ENCODE assay signal across 27 mouse cellular contexts in genomic region chr7:29922780-29923179, GRCm38 (mm10). TPM values are rescaled to one million over a fixed set of nuclear protein-coding genes. Genes with fewer than 3 reads are reported as not detected.
DNase-seq lines count a peak whose midpoint lies in the region; ATAC-seq and TF ChIP-seq lines count a peak whose summit lies in the region.
"Had no signal": no experiment of that assay in that cellular context is flagged by ENCODE, and none has a peak within 500 bp of the region (broad histone marks: within the 10 kb centered on the region; RNA-seq: fewer than 3 reads in every experiment).

No protein-coding gene starts in this region.

- H3K4me2 ChIP-seq in kidney, embryonic 14.5 days (replicated peaks; ENCODE audit: low read depth, low read length), result no peak overlapping the region
- no peak overlapping the region for H3K4me2 ChIP-seq in kidney, postnatal 0 days (ENCODE audit: low read length)
- H3K4me2 ChIP-seq in midbrain, embryonic 15.5 days, result no peak overlapping the region
- H3K4me2 ChIP-seq: embryonic facial prominence, embryonic 12.5 days; forebrain, embryonic 12.5 days; forebrain, embryonic 15.5 days; heart, embryonic 12.5 days; heart, embryonic 15.5 days; hindbrain, embryonic 13.5 days had no signal

- no peak for TF ChIP-seq CTCF in kidney, postnatal 0 days (IDR thresholded peaks at IDR 0.05; ENCODE audit: low read depth)

- no peaks in the 10 kb centered on the region for H3K27me3 ChIP-seq in kidney, embryonic 14.5 days (ENCODE audit: control insufficient read depth, insufficient read depth, low read length)
- H3K27me3 ChIP-seq in kidney, postnatal 0 days (ENCODE audit: insufficient read depth, low read length), result no peaks in the 10 kb centered on the region
- no peaks in the 10 kb centered on the region for H3K27me3 ChIP-seq in midbrain, embryonic 15.5 days (replicated peaks)
- H3K27me3 ChIP-seq: embryonic facial prominence, embryonic 12.5 days; forebrain, embryonic 12.5 days; forebrain, embryonic 15.5 days; heart, embryonic 12.5 days; heart, embryonic 15.5 days; hindbrain, embryonic 13.5 days had no signal

- no peak for DNase-seq in kidney, postnatal 25 days
- DNase-seq in kidney, postnatal 0 days (ENCODE audit: low spot score), result peak; percentile 27
- DNase-seq in kidney, postnatal 14 days, result no peak
- DNase-seq in gastrocnemius, postnatal 14 days, result peak; percentile 48
- DNase-seq in skeletal muscle tissue, adult 2 months (ENCODE audit: low read depth, low spot score), result peak; percentile 19
- no peak for DNase-seq in layer of hippocampus, postnatal 36 days
- DNase-seq: adrenal gland, adult 2 months; adrenal gland, postnatal 25 days; cerebellum, adult 11-12 months; cerebellum, adult 8-10 months; cerebellum, postnatal 10 days; cerebellum, postnatal 36 days; heart, adult 18-20 months; heart, postnatal 10 days; heart, postnatal 36 days had no signal

- no peak overlapping the region for H3K27ac ChIP-seq in kidney, embryonic 14.5 days (ENCODE audit: low read depth, low read length)
- H3K27ac ChIP-seq in kidney, postnatal 0 days, result no peak overlapping the region
- no peak overlapping the region for H3K27ac ChIP-seq in midbrain, embryonic 15.5 days
- H3K27ac ChIP-seq: embryonic facial prominence, embryonic 12.5 days; forebrain, embryonic 12.5 days; forebrain, embryonic 15.5 days; heart, embryonic 15.5 days; hindbrain, embryonic 10.5 days; hindbrain, embryonic 13.5 days had no signal

- no peaks in the 10 kb centered on the region for H3K36me3 ChIP-seq in kidney, embryonic 14.5 days (ENCODE audit: control insufficient read depth, insufficient read depth, low read length)
- no peaks in the 10 kb centered on the region for H3K36me3 ChIP-seq in kidney, postnatal 0 days (ENCODE audit: insufficient read depth, low read length)
- H3K36me3 ChIP-seq in midbrain, embryonic 15.5 days (replicated peaks), result no peaks in the 10 kb centered on the region
- H3K36me3 ChIP-seq: embryonic facial prominence, embryonic 12.5 days; forebrain, embryonic 12.5 days; forebrain, embryonic 15.5 days; heart, embryonic 12.5 days; heart, embryonic 15.5 days; hindbrain, embryonic 10.5 days; hindbrain, embryonic 13.5 days had no signal

- WGBS in kidney, embryonic 14.5 days, result 28% methylated on average over 2 of the region's 2 CpGs
- WGBS in kidney, postnatal 0 days, result 11% methylated on average over 2 of the region's 2 CpGs
- WGBS in midbrain, embryonic 15.5 days, result 83% methylated on average over 2 of the region's 2 CpGs

- no peak overlapping the region for H3K9ac ChIP-seq in kidney, embryonic 14.5 days (ENCODE audit: low read depth, low read length)
- H3K9ac ChIP-seq in kidney, postnatal 0 days (ENCODE audit: low read depth, low read length), result no peak overlapping the region
- no peak overlapping the region for H3K9ac ChIP-seq in midbrain, embryonic 15.5 days
- H3K9ac ChIP-seq: embryonic facial prominence, embryonic 12.5 days; forebrain, embryonic 12.5 days; forebrain, embryonic 15.5 days; heart, embryonic 12.5 days; heart, embryonic 15.5 days; hindbrain, embryonic 13.5 days had no signal

- no peaks in the 10 kb centered on the region for H3K9me3 ChIP-seq in kidney, embryonic 14.5 days (ENCODE audit: control insufficient read depth, low read length)
- H3K9me3 ChIP-seq in kidney, postnatal 0 days (replicated peaks; ENCODE audit: low read length), result no peaks in the 10 kb centered on the region
- H3K9me3 ChIP-seq in midbrain, embryonic 15.5 days, result no peaks in the 10 kb centered on the region
- H3K9me3 ChIP-seq: embryonic facial prominence, embryonic 12.5 days; forebrain, embryonic 12.5 days; forebrain, embryonic 15.5 days; heart, embryonic 15.5 days; hindbrain, embryonic 10.5 days; hindbrain, embryonic 13.5 days had no signal

- intact Hi-C loops in gastrocnemius, postnatal 14 days (cut with DNase I; ENCODE audit: low total_unique reads), result no loop called here

- peak; percentile 76; the same call in 1 of the 2 replicates for ATAC-seq in kidney, embryonic 14.5 days (ENCODE audit: low FRiP score, low TSS enrichment)
- ATAC-seq in kidney, postnatal 0 days (replicated peaks; ENCODE audit: low FRiP score, low read depth), result no peak
- ATAC-seq in midbrain, embryonic 15.5 days (replicated peaks), result no peak
- ATAC-seq: CD4-positive, CD25-positive, alpha-beta regulatory T cell, adult 4 months; forebrain, embryonic 15.5 days; hindbrain, embryonic 16.5 days had no signal

- no peaks in the 10 kb centered on the region for H3K4me1 ChIP-seq in kidney, embryonic 14.5 days (ENCODE audit: control insufficient read depth, insufficient read depth, low read length)
- no peaks in the 10 kb centered on the region for H3K4me1 ChIP-seq in kidney, postnatal 0 days (replicated peaks; ENCODE audit: insufficient read depth, low read length)
- H3K4me1 ChIP-seq in midbrain, embryonic 15.5 days, result no peaks in the 10 kb centered on the region
- H3K4me1 ChIP-seq: embryonic facial prominence, embryonic 12.5 days; forebrain, embryonic 12.5 days; forebrain, embryonic 15.5 days; hindbrain, embryonic 13.5 days had no signal

- H3K4me3 ChIP-seq in kidney, embryonic 14.5 days (ENCODE audit: low read length), result no peak overlapping the region
- H3K4me3 ChIP-seq in kidney, postnatal 0 days (replicated peaks; ENCODE audit: low read depth, low read length), result no peak overlapping the region
- H3K4me3 ChIP-seq in midbrain, embryonic 15.5 days, result no peak overlapping the region
- H3K4me3 ChIP-seq: embryonic facial prominence, embryonic 12.5 days; erythroblast, embryonic 14.5 days; forebrain, embryonic 12.5 days; forebrain, embryonic 15.5 days; heart, embryonic 12.5 days; heart, embryonic 15.5 days; hindbrain, embryonic 10.5 days; hindbrain, embryonic 13.5 days had no signal

RNA-seq across cellular contexts. Expression of gene Zfp383, which starts 14.8 kb away (rescaled TPM):
- 5.7 and 7.2 TPM in 2 replicates for polyA plus RNA-seq in kidney, embryonic 14.5 days (2014; fragmentation: Nextera tagmentation; extraction: Ambion mirVana)
- polyA plus RNA-seq in kidney, postnatal 0 days (2015; fragmentation: Nextera tagmentation; extraction: Ambion mirVana), result 3.9 and 4.7 TPM in 2 replicates
- 1 to 10 TPM; 5.9 to 8.1 TPM for total RNA-seq in gastrocnemius, postnatal 14 days (2021)
- 7.2 and 7.7 TPM in 2 replicates for polyA plus RNA-seq in midbrain, embryonic 15.5 days (2015; fragmentation: Nextera tagmentation; extraction: Ambion mirVana)
- total RNA-seq in layer of hippocampus, postnatal 36 days (2021), result 1 to 10 TPM; 9.1 to 9.8 TPM
- polyA plus RNA-seq: erythroblast, embryonic 14.5 days had no signal

RNA-seq across cellular contexts. Expression of gene Zfp27, which starts 16.4 kb away (rescaled TPM):
- 8.7 and 13.0 TPM in 2 replicates for polyA plus RNA-seq in kidney, embryonic 14.5 days (2014; fragmentation: Nextera tagmentation; extraction: Ambion mirVana)
- polyA plus RNA-seq in kidney, postnatal 0 days (2015; fragmentation: Nextera tagmentation; extraction: Ambion mirVana), result 7.7 and 7.8 TPM in 2 replicates
- 1 to 10 TPM; 6.0 to 8.0 TPM for total RNA-seq in gastrocnemius, postnatal 14 days (2021)
- polyA plus RNA-seq in midbrain, embryonic 15.5 days (2015; fragmentation: Nextera tagmentation; extraction: Ambion mirVana), result 15.5 and 16.0 TPM in 2 replicates
- 10 to 100 TPM; 19.2 to 20.8 TPM for total RNA-seq in layer of hippocampus, postnatal 36 days (2021)

RNA-seq across cellular contexts. Expression of gene Zfp74, which starts 31.1 kb away (rescaled TPM):
- 7.2 and 11.0 TPM in 2 replicates for polyA plus RNA-seq in kidney, embryonic 14.5 days (2014; fragmentation: Nextera tagmentation; extraction: Ambion mirVana)
- 5.6 and 6.7 TPM in 2 replicates for polyA plus RNA-seq in kidney, postnatal 0 days (2015; fragmentation: Nextera tagmentation; extraction: Ambion mirVana)
- 1 to 10 TPM; 4.8 to 7.3 TPM for total RNA-seq in gastrocnemius, postnatal 14 days (2021)
- polyA plus RNA-seq in midbrain, embryonic 15.5 days (2015; fragmentation: Nextera tagmentation; extraction: Ambion mirVana), result 23.4 and 24.2 TPM in 2 replicates
- 10 to 100 TPM; 16.3 to 19.6 TPM for total RNA-seq in layer of hippocampus, postnatal 36 days (2021)

Comparison
In these comparisons a context has a peak if more than half of its experiments do, and no peak if none do; other contexts are left out.
1. DNase-seq: peak in kidney, postnatal 0 days (single experiment), gastrocnemius, postnatal 14 days (single experiment) and skeletal muscle tissue, adult 2 months (single experiment); none in kidney, postnatal 25 days (0 of 2), kidney, postnatal 14 days (single experiment) and layer of hippocampus, postnatal 36 days (0 of 2).